Mouse (Mus musculus) myocyte (in vitro differentiated cells): ENCODE measurements around the gene Csf3r.

ENCODE experiments used
- POLR2A ChIP-seq: IDR thresholded peaks from one replicate; pipeline ENCODE4 v1.6.1; 2011; ENCODE audit warnings: low read depth, mild to moderate bottlenecking, control low read depth, moderate library complexity; ENCODE audit not compliant: insufficient read length
- USF1 ChIP-seq: IDR thresholded peaks from one replicate; pipeline ENCODE4 v1.6.1; 2011; ENCODE audit warnings: low read depth, mild to moderate bottlenecking, control low read depth, moderate library complexity

DNA sequence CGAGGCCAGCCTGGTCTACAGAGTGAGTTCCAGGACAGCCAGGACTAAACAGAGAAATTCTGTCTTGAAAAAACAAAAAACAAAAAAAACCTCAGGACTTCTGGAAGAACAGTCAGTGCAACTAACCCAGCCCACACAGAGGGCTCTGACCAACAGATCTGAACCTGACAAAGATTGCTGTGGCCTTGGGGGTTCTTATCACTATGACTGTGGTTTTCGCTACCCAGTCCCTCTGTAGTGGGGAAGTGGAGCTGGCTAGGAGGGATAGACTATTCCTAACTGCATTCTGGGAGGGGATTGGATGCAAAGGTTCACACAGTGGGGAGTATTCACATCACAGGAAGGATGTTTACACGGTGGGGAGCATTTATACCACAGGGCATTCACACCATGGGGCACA lies 4.7 kb downstream of the Csf3r start:
- TF ChIP-seq USF1: no peak
- TF ChIP-seq POLR2A: no peak
